Mouse (Mus musculus) kidney, adult 18-20 months (tissue): ENCODE data around the gene Il27.

Source experiments
- DNase-seq: peaks from one replicate; pipeline ENCODE4 v3.0.0; 2021

Il27 gene

DNA sequence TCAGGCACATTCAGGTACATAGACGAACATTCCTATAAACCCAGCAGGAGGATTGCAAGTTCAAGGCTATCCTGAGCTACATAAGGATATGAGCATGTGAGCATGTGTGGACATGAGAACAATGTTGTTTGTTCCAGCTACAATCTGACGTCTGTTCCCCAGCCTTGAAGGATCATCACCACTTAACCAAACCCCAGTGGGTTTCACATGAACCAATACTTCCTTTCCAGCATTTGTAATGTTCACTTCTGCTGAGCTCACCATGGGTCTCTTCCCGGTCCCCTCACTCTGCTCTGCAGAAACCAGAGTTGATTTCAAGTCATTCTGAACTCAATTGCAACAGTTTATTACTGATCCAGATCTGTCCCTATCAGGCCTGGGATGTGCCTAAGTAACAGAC lies 7.9 kb upstream of the Il27 start:
- DNase-seq, result no peak

DNA sequence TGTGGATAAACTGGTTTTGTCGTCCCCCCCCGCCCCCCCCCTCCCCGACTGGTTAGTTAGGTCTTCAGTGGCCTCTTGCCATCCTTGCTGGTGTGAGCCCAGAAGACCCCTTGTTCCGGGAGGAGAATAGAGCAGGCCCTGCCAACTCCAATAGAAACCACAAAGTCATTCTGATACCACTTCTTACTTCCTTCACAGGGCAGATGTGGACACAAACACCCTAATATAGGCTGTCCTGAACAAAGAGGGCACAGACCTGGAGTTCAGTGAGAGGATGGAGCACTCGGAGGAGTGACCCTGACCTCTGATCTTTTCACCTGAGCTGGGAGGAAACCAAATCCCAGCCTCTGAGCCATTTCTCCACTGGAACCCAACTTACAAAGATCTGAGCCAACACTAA lies 7.2 kb upstream of the Il27 start:
- DNase-seq, result no peak

DNA sequence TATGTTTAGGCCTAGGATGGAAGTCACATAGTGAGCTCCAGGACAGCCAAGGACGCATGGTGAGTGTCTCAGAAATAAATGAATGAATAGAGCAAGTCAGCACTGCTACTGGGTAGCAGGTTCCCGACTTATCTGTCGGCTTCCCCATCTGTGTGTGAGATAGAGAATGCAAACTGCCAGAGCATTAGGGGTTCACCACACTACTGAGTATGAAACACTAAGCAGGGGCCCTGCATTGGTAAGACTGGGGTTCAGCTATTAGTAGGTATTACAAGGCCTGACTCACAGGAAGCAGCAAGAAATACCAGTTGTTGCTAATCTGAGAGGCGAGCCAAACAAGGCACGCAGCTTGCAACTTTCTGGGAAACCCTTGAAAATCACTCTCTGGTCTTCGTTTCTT lies 4.2 kb upstream of the Il27 start:
- DNase-seq, result no peak

- no peak for DNase-seq
These were observed 1.7 kb upstream of the Il27 start for GRCm38 (mm10) chr7:126596414-126596813.

GRCm38 (mm10) chr7:126595890-126596289 lies 1.1 kb upstream of the Il27 start:
- no peak for DNase-seq

DNA sequence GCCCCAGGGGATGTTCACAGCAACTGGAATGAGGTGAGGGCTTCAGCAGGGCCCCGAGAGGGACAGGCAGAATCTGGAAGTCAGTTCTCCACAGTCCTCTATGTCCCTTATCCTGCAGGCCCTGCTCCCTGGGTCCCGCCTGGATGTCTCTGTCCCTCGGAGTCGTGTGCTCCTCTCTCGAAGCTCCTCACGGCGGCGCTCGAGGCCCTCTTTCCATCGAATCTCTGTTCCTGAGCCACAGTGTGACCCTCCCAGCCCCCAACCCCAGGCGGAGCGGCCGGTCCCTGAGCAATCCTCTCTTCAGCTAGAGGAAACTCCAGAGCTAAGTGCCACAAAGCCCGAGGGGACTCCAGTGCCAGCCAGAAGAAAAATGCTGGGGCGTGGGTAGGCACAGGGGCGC lies 7.0 kb downstream of the Il27 start:
- no peak for DNase-seq

- DNase-seq, result peak; percentile 65
These were observed 7.9 kb downstream of the Il27 start for GRCm38 (mm10) chr7:126586839-126587238.

- DNase-seq, result no peak
These were observed 9.0 kb downstream of the Il27 start, which contains the start of gene Cln3 for GRCm38 (mm10) chr7:126585717-126586116. Gene Cln3 (minus strand): TSS chr7:126585817.

GRCm38 (mm10) chr7:126584506-126584977 lies 10.2 kb downstream of the Il27 start, which contains the start of gene Apobr:
Gene Apobr (plus strand): TSS chr7:126584942.
- no peak for DNase-seq

GRCm38 (mm10) chr7:126583761-126584160 lies 11.0 kb downstream of the Il27 start:
- DNase-seq, result no peak

GRCm38 (mm10) chr7:126583251-126583709 lies 11.5 kb downstream of the Il27 start:
- DNase-seq, result peak; percentile 91

- DNase-seq, result no peak
These were observed 12.0 kb downstream of the Il27 start for GRCm38 (mm10) chr7:126582759-126583158.

- DNase-seq, result no peak
These were observed 13.1 kb downstream of the Il27 start for GRCm38 (mm10) chr7:126581661-126582060.

GRCm38 (mm10) chr7:126579172-126579571 lies 15.6 kb downstream of the Il27 start:
- peak; percentile 80 for DNase-seq

- peak; percentile 73 for DNase-seq
These were observed 17.8 kb downstream of the Il27 start for GRCm38 (mm10) chr7:126576946-126577345.

DNA sequence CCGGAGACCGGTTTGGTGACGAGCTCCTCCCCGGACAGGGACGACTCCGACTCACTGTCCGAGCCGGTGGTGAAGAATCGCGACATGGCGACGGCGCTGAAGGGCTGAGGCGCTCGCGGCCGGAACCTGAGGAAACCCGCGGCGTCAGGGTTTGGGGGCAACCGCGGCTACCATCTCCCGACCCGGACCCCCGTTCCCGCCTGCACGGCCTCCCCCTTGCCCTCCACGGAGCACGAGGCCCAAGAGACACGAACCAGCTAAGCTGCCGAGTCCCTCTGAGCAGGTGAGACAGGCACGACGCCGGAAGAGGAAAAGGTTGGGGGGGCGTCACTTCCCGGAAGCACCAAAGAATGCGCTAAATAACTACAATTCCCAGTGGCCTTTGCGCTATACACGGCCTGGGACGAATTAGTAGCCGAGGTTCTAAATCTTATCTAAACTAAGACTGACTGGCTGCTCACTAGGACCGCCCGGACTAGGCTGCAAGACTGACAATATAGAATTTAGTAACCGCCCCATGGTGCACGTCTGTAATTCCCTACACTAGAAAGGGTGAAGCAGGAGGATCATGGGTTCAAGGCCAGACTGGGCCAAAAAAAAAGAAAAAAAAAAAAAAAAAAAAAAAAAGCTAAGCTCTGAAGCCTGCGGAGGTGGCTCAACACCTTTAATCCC lies 28.5 kb downstream of the Il27 start, which contains the start of gene Eif3c:
TSS of gene Eif3c (minus strand) at position 318 of the 672 bp plus-strand sequence.
- DNase-seq, result peak; percentile 90

GRCm38 (mm10) chr7:126565693-126566092 lies 29.0 kb downstream of the Il27 start:
- no peak for DNase-seq

- no peak for DNase-seq
These were observed 38.1 kb downstream of the Il27 start for GRCm38 (mm10) chr7:126556635-126557034.

- DNase-seq, result no peak
These were observed 39.9 kb downstream of the Il27 start for GRCm38 (mm10) chr7:126554796-126555195.

DNA sequence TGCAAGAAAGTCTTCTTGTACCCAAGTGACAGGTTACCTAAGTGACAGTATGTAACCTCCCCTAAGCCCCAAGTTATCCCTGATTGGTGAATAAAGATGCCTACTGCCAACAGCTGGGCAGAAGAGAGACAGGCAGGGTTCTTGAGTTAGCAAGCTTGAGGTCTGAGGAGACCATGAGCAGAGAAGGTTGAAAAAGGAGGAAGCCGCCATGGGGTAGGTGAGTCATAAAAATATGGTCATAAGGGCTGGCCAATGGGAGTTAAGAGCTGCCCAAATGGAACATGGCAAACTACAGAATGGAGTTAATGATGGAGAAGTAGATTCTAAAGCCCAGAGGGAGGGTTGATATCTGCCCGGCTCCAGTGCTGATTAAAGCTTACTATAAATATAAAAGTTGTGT lies 49.1 kb downstream of the Il27 start:
- no peak for DNase-seq

- no peak for DNase-seq
These were observed 53.1 kb downstream of the Il27 start for GRCm38 (mm10) chr7:126541661-126542060.
